Mouse (Mus musculus) neural tube, embryonic 15.5 days (tissue): Measurements from ENCODE around the gene Cd44. TPM values are rescaled to one million over a fixed set of nuclear protein-coding genes. Genes with fewer than 3 reads are reported as not detected.

Experiments used
- ATAC-seq: fragments of 200-750 bp; cut with Nextera tagmentation; 2 replicates; pipeline ENCODE4 v1.8.0; 2017; ENCODE audit warnings: mild to moderate bottlenecking, moderate TSS enrichment, moderate library complexity; ENCODE audit not compliant: low FRiP score
- H3K27ac ChIP-seq: fragments of 300-500 bp; sonication (generic); replicated peaks from 2 replicates; pipeline ENCODE4 v1.5.1; 2015; ENCODE audit warnings: mild to moderate bottlenecking, inconsistent platforms
- H3K27me3 ChIP-seq: fragments of 300-500 bp; sonication (generic); replicated peaks from 2 replicates; pipeline ENCODE4 v1.6.1; 2015; ENCODE audit warnings: inconsistent platforms
- H3K36me3 ChIP-seq: fragments of 300-500 bp; sonication (generic); 2 replicates; pipeline ENCODE4 v1.6.1; 2015; ENCODE audit warnings: inconsistent platforms
- H3K4me1 ChIP-seq: fragments of 300-500 bp; sonication (generic); 2 replicates; pipeline ENCODE4 v1.6.1; 2015; ENCODE audit warnings: inconsistent platforms
- H3K4me2 ChIP-seq: fragments of 300-500 bp; sonication (generic); 2 replicates; pipeline ENCODE4 v1.6.1; 2015; ENCODE audit warnings: inconsistent platforms, mild to moderate bottlenecking, moderate library complexity
- H3K4me3 ChIP-seq: fragments of 300-500 bp; sonication (generic); replicated peaks from 2 replicates; pipeline ENCODE4 v1.5.1; 2015; ENCODE audit warnings: mild to moderate bottlenecking, inconsistent platforms
- H3K9ac ChIP-seq: fragments of 300-500 bp; sonication (generic); replicated peaks from 2 replicates; pipeline ENCODE4 v1.6.1; 2015; ENCODE audit warnings: mild to moderate bottlenecking, inconsistent platforms
- H3K9me3 ChIP-seq: fragments of 300-500 bp; sonication (generic); replicated peaks from 2 replicates; pipeline ENCODE4 v1.6.1; 2016; ENCODE audit warnings: inconsistent platforms
- WGBS: fragments of 180-500 bp; shearing (Covaris S2); methylation state at CpG from one replicate; pipeline ENCODE4 v1.1.7; 2015; ENCODE audit warnings: mixed read lengths; 5-methylcytosine and 5-hydroxymethylcytosine counted together
- polyA plus RNA-seq: library from polyadenylated mRNA; unstranded; fragments of >200 nt; fragmentation: Nextera tagmentation; extraction: Ambion mirVana; gene quantifications from 2 replicates; pipeline ENCODE4 v1.2.1, GENCODE M21; 2015

Cd44 gene
- polyA plus RNA-seq, 1 experiment from 2014 or later, result 6.9 TPM

DNA sequence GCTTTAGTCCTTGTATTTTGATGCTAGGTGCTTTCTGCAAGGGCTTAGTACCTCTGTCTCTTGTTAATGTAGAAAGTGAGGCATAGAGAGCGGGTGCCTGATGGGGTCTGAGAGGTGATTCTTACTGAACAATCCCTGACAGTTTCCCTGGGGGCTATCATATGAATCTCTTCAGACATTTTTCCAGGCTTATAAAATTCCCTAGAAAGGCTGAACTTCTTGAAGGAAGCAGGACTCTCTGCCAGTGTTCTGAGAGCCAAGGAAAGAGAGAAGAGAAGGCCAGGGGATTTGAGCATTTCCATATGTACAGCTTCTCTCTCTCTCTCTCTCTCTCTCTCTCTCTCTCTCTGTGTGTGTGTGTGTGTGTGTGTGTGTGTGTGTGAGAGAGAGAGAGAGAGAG is 92.0 kb downstream of the Cd44 start:
- WGBS, result 94% methylated on average over 1 of the region's 1 CpGs
- H3K27ac ChIP-seq, result no peak overlapping the region

DNA sequence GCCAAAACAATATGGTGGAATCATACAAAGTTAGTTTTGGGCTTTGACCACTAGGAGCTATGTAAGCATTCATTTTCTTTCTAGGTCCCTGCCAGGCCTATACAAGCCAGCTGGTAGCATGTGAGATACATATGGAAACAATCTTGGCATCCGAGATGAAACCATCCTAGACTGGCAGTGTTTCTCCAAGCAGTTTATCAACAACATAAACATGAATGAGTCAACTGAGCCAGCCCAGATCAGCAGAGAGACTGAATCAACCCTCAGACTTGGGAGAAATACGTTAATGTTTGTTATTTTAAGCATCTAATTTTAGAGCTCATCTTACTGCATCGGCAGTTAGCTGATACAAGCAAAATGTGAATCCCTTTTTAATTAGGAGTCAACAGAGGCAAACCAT is 93.8 kb downstream of the Cd44 start:
- H3K9ac ChIP-seq, result no peak overlapping the region
- no peak overlapping the region for H3K4me3 ChIP-seq
- 58% methylated on average over 3 of the region's 3 CpGs for WGBS
- H3K36me3 ChIP-seq, result no peaks in the 10 kb centered on the region
- H3K4me1 ChIP-seq, result no peaks in the 10 kb centered on the region
- H3K27ac ChIP-seq, result no peak overlapping the region
- H3K27me3 ChIP-seq, result no peaks in the 10 kb centered on the region
- no peaks in the 10 kb centered on the region for H3K9me3 ChIP-seq
- H3K4me2 ChIP-seq, result no peak overlapping the region
- no peak for ATAC-seq

More for the DNA sequence above, 92.0 kb downstream of the Cd44 start:
- no peaks in the 10 kb centered on the region for H3K4me1 ChIP-seq
- no peak overlapping the region for H3K9ac ChIP-seq
- no peaks in the 10 kb centered on the region for H3K9me3 ChIP-seq
- no peaks in the 10 kb centered on the region for H3K36me3 ChIP-seq
- no peak for ATAC-seq
- H3K27me3 ChIP-seq, result no peaks in the 10 kb centered on the region
- no peak overlapping the region for H3K4me3 ChIP-seq
- H3K4me2 ChIP-seq, result no peak overlapping the region

DNA sequence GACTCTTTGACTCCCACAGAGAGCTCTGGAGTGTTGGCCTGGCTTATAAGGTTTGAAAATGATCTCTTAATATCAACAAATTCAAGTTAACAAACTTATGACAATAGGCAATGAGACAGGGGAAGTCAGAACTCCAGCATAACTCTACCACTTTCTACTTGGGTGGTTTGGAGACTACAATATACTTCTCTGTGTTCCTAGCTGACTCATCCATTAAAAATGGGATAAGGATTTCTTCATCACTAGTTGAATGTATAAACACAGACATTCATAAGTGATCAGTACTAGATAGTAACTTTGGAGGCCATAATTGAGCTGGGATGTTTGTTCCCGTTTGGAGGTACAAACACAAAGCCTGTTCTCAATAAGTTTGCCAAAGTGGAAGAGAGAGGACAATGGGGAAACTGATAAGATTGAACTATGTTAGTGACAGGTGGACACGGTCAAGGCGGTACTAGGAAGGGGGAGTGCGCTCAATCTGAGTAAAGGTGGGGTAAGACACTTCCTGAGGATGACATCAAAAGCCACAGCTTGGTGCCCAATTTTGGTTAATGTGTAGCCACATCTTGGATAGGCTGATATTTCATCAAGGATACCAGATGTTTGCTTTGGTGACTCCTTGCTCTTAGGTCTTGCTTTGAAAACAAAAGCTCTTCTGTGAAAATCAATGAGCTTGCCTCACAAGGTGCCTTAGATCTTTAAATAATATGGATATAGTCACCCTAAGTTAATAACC is 95.5 kb downstream of the Cd44 start:
- no peak overlapping the region for H3K4me3 ChIP-seq
- H3K27me3 ChIP-seq, result no peaks in the 10 kb centered on the region
- no peaks in the 10 kb centered on the region for H3K36me3 ChIP-seq
- WGBS, result 89% methylated on average over 4 of the region's 4 CpGs
- no peak overlapping the region for H3K27ac ChIP-seq
- no peak overlapping the region for H3K4me2 ChIP-seq
- H3K4me1 ChIP-seq, result no peaks in the 10 kb centered on the region
- ATAC-seq, result no peak
- no peaks in the 10 kb centered on the region for H3K9me3 ChIP-seq
- H3K9ac ChIP-seq, result no peak overlapping the region

DNA sequence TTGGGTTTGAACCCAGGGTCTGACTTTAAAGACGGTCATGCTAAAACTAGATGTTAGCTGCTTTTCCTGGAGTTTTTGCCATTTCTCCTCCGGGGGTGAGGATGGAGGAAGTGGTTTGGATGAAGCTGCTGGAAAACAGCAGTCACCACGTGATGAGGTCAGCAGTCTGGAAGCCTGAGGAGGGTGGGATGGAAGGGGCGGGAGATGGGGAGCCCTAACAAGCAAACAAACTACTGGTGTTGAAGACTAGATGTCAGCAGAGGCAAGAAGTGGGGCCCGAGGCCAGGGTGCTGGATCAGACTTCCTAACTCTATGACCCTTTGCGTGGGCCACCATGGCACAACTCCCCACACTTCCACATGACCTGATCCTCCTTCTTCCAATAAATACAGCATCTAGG is 96.2 kb downstream of the Cd44 start:
- no peak overlapping the region for H3K9ac ChIP-seq
- H3K36me3 ChIP-seq, result no peaks in the 10 kb centered on the region
- no peak overlapping the region for H3K4me3 ChIP-seq
- WGBS, result 87% methylated on average over 6 of the region's 6 CpGs
- no peaks in the 10 kb centered on the region for H3K9me3 ChIP-seq
- no peak overlapping the region for H3K27ac ChIP-seq
- no peak for ATAC-seq
- no peaks in the 10 kb centered on the region for H3K27me3 ChIP-seq
- H3K4me2 ChIP-seq, result no peak overlapping the region
- no peaks in the 10 kb centered on the region for H3K4me1 ChIP-seq

DNA sequence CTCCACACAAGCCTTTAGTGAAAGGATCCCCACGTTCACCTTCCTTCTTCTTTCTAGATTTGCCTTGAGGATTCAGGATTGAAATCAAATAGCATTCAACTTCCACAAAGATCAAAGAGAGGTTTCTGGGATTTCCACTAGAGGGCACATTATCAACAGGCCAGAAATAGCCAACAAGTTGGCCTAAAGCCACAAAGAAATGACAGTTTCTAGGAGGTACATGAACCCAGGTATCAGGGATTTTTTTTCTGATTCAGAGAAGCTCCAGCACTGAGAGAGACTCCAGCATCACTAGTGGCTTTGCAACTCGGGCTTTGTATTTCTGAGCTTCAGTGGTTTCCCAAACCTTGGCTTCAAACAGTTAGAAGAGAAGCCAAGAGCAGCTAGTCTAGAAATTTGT is 97.4 kb downstream of the Cd44 start:
- Histone ChIP-seq H3K4me2 (no peak overlapping the region), H3K27me3 (no peaks in the 10 kb centered on the region), H3K36me3 (no peaks in the 10 kb centered on the region), H3K9ac (no peak overlapping the region), H3K27ac (no peak overlapping the region), H3K4me1 (no peaks in the 10 kb centered on the region), H3K9me3 (no peaks in the 10 kb centered on the region), H3K4me3 (no peak overlapping the region)
- 40% methylated on average over 2 of the region's 2 CpGs for WGBS
- ATAC-seq, result no peak

DNA sequence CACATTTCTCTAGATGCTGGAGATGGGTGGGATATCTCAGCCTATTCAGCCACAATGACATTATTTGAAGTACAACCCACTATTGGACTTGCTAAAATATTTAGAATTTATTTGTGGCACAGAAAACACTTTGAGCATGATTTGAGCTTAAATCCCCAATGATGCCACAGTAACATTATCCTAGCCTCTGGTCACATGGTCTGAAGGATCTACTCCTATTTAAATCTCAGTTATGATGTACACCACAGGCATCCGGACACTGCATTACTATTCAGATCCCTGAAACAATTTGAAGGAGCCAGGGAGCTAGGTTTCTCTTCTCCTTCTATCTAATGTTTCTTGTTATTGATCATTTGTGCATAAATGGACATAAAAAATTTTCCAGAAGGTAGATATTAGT is 99.6 kb downstream of the Cd44 start:
- H3K27me3 ChIP-seq, result no peaks in the 10 kb centered on the region
- 91% methylated on average over 1 of the region's 1 CpGs for WGBS
- no peaks in the 10 kb centered on the region for H3K36me3 ChIP-seq
- H3K9me3 ChIP-seq, result no peaks in the 10 kb centered on the region
- H3K9ac ChIP-seq, result no peak overlapping the region
- H3K4me3 ChIP-seq, result no peak overlapping the region
- ATAC-seq, result no peak
- H3K4me1 ChIP-seq, result 0 out of 2 replicates have a peak, but pooled peaks cover 2% of the 10 kb centered on the region
- no peak overlapping the region for H3K4me2 ChIP-seq
- no peak overlapping the region for H3K27ac ChIP-seq

DNA sequence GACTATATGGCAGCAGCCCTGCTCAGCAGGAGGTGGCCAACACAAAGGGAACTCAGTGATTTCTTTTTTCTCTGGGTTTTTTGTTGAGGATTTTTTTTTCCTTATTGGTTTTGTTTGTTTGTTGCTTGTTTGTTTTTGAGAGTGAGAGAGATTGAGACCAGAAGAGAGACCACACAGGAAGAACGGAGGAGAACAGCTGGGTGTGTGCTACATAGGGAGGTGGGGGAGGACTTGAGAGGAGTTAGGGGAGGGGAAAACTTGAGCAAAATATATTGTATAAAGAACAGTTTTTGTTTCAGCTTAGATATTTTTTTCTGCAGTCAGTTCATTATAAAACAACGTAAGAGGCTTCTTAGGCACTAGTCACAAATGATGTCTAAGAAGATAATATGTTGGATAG is 103.3 kb downstream of the Cd44 start:
- 66% methylated on average over 2 of the region's 2 CpGs for WGBS

DNA sequence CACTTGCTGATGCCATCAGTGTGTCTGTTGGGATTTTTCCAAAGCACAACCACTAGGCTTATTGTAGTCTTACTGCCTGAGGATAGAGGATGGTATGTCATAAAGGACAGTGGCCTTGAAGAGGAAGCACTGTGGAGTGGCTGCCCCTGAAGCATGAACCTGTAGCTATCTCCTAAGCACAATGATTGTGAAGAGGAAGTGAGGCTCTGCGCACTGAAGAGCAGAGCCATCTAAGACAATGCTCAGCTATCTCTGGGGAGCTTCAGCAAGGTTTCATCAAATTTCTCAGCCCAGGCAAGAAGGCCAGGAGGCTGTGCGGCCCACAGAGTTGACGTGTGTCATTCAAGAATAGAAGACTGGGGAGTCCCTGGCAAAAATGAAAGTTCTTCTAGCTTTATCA is 106.4 kb downstream of the Cd44 start:
- no peak overlapping the region for H3K9ac ChIP-seq
- no peak for ATAC-seq
- H3K27me3 ChIP-seq, result no peaks in the 10 kb centered on the region
- H3K9me3 ChIP-seq, result no peaks in the 10 kb centered on the region
- no peak overlapping the region for H3K4me3 ChIP-seq
- H3K4me1 ChIP-seq, result 0 out of 2 replicates have a peak, but pooled peaks cover 2% of the 10 kb centered on the region
- no peak overlapping the region for H3K27ac ChIP-seq
- 89% methylated on average over 3 of the region's 3 CpGs for WGBS
- H3K4me2 ChIP-seq, result no peak overlapping the region
- no peaks in the 10 kb centered on the region for H3K36me3 ChIP-seq

More for the DNA sequence above, 103.3 kb downstream of the Cd44 start:
- H3K4me2 ChIP-seq, result no peak overlapping the region
- no peaks in the 10 kb centered on the region for H3K36me3 ChIP-seq
- H3K9me3 ChIP-seq, result no peaks in the 10 kb centered on the region
- H3K4me3 ChIP-seq, result no peak overlapping the region
- no peaks in the 10 kb centered on the region for H3K27me3 ChIP-seq
- no peak for ATAC-seq
- H3K27ac ChIP-seq, result no peak overlapping the region
- 0 out of 2 replicates have a peak, but pooled peaks cover 2% of the 10 kb centered on the region for H3K4me1 ChIP-seq
- H3K9ac ChIP-seq, result no peak overlapping the region

DNA sequence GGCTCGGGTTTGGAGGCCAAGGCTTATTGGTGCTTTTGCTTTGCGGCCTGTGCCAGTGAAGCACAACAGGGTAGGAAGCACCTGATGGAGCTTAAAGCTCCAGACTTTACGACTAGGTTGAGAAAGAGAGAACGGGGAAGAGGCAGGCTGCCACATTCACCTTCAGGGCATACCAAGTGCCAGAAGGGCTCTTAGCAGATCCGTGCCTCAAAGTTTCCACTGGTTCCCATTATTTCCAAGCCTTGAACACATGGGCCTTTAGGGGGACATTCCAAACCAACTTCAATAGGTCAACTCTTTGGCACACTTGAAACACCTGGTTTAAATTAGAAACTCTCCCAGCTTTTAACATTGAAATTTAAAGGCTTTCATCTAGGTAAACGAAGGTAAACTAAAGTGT is 108.7 kb downstream of the Cd44 start:
- 87% methylated on average over 6 of the region's 6 CpGs for WGBS
- no peaks in the 10 kb centered on the region for H3K36me3 ChIP-seq

DNA sequence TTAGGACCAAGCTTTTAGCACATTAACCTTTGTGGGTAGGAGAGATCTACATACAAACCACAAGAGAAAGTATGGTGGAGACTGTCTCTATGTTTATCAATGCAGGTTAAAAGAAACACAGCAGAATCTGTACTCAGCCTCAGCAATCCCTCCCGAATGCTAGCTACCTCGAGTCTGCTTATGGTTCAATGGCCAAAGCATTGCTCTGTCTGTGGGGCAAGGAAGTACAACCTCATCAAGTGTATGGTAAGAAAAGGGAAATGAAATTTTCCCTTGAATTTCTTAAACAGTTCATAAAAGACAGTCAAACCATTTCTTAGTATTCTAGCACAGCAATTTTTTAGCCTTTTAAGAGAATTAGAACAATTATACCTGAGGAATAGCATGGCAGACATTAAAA is 109.8 kb downstream of the Cd44 start:
- no peaks in the 10 kb centered on the region for H3K9me3 ChIP-seq
- no peak overlapping the region for H3K27ac ChIP-seq
- ATAC-seq, result no peak
- H3K4me1 ChIP-seq, result no peaks in the 10 kb centered on the region
- 92% methylated on average over 2 of the region's 2 CpGs for WGBS
- H3K27me3 ChIP-seq, result no peaks in the 10 kb centered on the region
- H3K36me3 ChIP-seq, result no peaks in the 10 kb centered on the region
- H3K4me2 ChIP-seq, result no peak overlapping the region
- no peak overlapping the region for H3K9ac ChIP-seq
- no peak overlapping the region for H3K4me3 ChIP-seq

More for the DNA sequence above, 108.7 kb downstream of the Cd44 start:
- Histone ChIP-seq H3K9me3 (no peaks in the 10 kb centered on the region), H3K9ac (no peak overlapping the region), H3K4me3 (no peak overlapping the region), H3K27me3 (no peaks in the 10 kb centered on the region), H3K4me1 (0 out of 2 replicates have a peak, but pooled peaks cover 2% of the 10 kb centered on the region), H3K4me2 (no peak overlapping the region), H3K27ac (no peak overlapping the region)
- no peak for ATAC-seq

DNA sequence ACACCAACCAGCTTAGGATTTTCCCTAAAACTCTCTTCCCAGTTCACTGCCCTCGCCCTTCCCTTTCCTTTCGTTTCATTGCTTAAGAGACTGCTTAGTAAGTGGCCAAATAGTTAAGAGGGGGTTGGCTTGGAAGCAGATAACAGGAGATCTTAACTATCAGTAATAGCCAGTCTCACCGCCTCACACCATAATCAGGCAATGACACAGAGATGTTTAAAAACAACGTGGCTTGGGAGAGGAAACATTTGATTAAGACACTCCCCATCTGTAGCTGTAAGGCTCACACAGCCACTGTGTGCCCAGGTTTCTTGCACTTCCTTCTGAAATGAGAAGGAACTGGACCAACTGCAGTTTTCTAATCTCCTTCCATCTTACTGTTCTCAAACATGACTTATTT is 115.8 kb downstream of the Cd44 start:
- H3K36me3 ChIP-seq, result peaks cover 10% of the 10 kb centered on the region
- no peak overlapping the region for H3K27ac ChIP-seq
- no peak overlapping the region for H3K4me3 ChIP-seq
- 76% methylated on average over 4 of the region's 4 CpGs for WGBS
- ATAC-seq, result no peak
- no peaks in the 10 kb centered on the region for H3K4me1 ChIP-seq
- H3K9ac ChIP-seq, result no peak overlapping the region
- H3K27me3 ChIP-seq, result no peaks in the 10 kb centered on the region
- H3K4me2 ChIP-seq, result no peak overlapping the region
- H3K9me3 ChIP-seq, result no peaks in the 10 kb centered on the region

DNA sequence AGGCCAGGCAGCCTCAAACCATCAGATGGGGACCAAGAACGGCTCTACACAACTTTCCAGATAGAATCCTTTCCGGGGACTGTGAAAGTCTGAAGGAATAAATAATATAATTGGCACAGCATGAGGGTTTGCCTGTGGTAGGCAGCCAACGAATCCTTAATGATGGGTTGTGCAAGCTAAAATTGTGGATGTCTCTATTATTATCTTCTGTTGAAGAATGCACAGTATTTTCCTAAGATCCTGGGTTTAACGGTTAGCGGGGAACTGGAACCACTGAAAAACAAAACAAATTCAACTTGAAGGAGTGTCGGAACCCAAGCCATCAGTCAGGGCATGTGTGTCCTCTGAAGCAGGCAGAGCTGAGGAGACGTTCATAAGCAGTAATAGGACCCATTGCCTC is 118.7 kb downstream of the Cd44 start:
- H3K4me3 ChIP-seq, result no peak overlapping the region
- no peaks in the 10 kb centered on the region for H3K9me3 ChIP-seq
- ATAC-seq, result no peak
- H3K36me3 ChIP-seq, result peaks cover 17% of the 10 kb centered on the region
- no peak overlapping the region for H3K9ac ChIP-seq
- no peak overlapping the region for H3K27ac ChIP-seq
- WGBS, result 84% methylated on average over 7 of the region's 7 CpGs
- no peaks in the 10 kb centered on the region for H3K27me3 ChIP-seq
- no peak overlapping the region for H3K4me2 ChIP-seq
- no peaks in the 10 kb centered on the region for H3K4me1 ChIP-seq
